In the genomic region with DNA sequence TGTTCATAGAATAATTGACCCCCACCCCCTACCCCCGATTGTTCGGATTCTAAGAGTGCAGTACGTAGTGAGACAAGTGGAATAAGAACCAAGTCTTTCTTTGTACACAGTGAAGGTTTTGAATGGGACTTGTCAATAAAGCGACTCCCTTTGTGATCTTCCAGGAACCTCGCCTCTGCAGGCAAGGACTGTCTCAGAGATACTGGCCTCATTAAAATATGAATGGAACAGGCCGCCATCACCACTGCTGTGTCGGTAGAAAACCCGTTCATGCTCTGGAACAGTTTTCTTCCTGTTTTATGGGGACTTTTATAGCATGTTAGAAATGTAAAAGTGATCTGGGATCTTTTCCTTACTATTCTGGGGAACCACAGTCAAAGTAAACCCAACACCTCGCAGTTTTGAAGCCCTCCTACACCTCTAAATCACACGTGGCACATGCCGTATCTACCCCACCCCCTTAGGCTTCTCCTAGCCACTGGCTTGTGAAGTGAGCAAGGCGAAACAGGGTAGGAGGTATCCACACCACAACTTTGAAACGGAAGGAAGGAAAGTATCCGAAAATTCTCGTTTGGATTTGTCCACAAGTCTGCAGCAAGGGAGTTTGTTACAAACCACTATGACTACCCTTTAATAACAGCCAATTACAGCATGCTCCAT, we compare ENCODE assay signal across 18 mouse cellular contexts. TPM values are rescaled to one million over a fixed set of nuclear protein-coding genes. Genes with fewer than 3 reads are reported as not detected.
DNase-seq lines count a peak whose midpoint lies in the region; ATAC-seq and TF ChIP-seq lines count a peak whose summit lies in the region.
"Had no signal": no experiment of that assay in that cellular context is flagged by ENCODE, and none has a peak within 500 bp of the region (broad histone marks: within the 10 kb centered on the region; RNA-seq: fewer than 3 reads in every experiment).

No protein-coding gene starts in this region.

- H3K4me2 ChIP-seq in limb, embryonic 11.5 days (ENCODE audit: low read depth, severe bottlenecking): no peak overlapping the region
- peak overlapping the region; percentile 32 for H3K4me2 ChIP-seq in forebrain, embryonic 11.5 days (ENCODE audit: low read depth, low read length, severe bottlenecking)
- peak overlapping the region; percentile 61 for H3K4me2 ChIP-seq in hindbrain, postnatal 0 days (ENCODE audit: low read depth, low read length)
- no peak overlapping the region for H3K4me2 ChIP-seq in intestine, embryonic 16.5 days (ENCODE audit: low read depth, low read length)
- H3K4me2 ChIP-seq: embryonic facial prominence, embryonic 15.5 days; limb, embryonic 15.5 days had no signal

- DNase-seq in limb, embryonic 11.5 days (ENCODE audit: low spot score): peak; percentile 28
- no peak for DNase-seq in limb, embryonic 10.5 days (ENCODE audit: low spot score)
- peak; percentile 53 for DNase-seq in forebrain, embryonic 11.5 days (ENCODE audit: low spot score)
- no peak for DNase-seq in hindbrain, postnatal 0 days (ENCODE audit: low spot score)
- DNase-seq in retina, postnatal 1 day: peak; percentile 30
- DNase-seq in adrenal gland, adult 8-10 months: no peak
- DNase-seq in right cerebral cortex, postnatal 25 days: no peak
- DNase-seq: adrenal gland, postnatal 36 days; cerebellum, adult 8-10 months; lung, postnatal 10 days had no signal

- H3K9me3 ChIP-seq in limb, embryonic 11.5 days (ENCODE audit: control insufficient read depth, low read length): no peaks in the 10 kb centered on the region
- H3K9me3 ChIP-seq in limb, embryonic 10.5 days (replicated peaks): no peaks in the 10 kb centered on the region
- no peaks in the 10 kb centered on the region for H3K9me3 ChIP-seq in forebrain, embryonic 11.5 days (ENCODE audit: control insufficient read depth, low read length)
- H3K9me3 ChIP-seq in hindbrain, postnatal 0 days (ENCODE audit: low read length): no peaks in the 10 kb centered on the region
- no peaks in the 10 kb centered on the region for H3K9me3 ChIP-seq in intestine, embryonic 16.5 days (ENCODE audit: control insufficient read depth, low read length)
- H3K9me3 ChIP-seq: embryonic facial prominence, embryonic 15.5 days; limb, embryonic 15.5 days had no signal

- WGBS in limb, embryonic 11.5 days: under 1% methylated on average over 15 of the region's 15 CpGs
- WGBS in limb, embryonic 10.5 days: 2% methylated on average over 15 of the region's 15 CpGs
- under 1% methylated on average over 15 of the region's 15 CpGs for WGBS in forebrain, embryonic 11.5 days
- WGBS in hindbrain, postnatal 0 days: 7% methylated on average over 15 of the region's 15 CpGs
- WGBS in intestine, embryonic 16.5 days: 6% methylated on average over 15 of the region's 15 CpGs

- TF ChIP-seq CTCF in hindbrain, postnatal 0 days (IDR thresholded peaks at IDR 0.05; ENCODE audit: low read depth): no peak

- peaks cover 5% of the 10 kb centered on the region; the same call in 1 of the 2 replicates for H3K4me1 ChIP-seq in limb, embryonic 11.5 days (ENCODE audit: control insufficient read depth, insufficient read depth, low read length)
- peaks cover 9% of the 10 kb centered on the region for H3K4me1 ChIP-seq in limb, embryonic 10.5 days
- H3K4me1 ChIP-seq in forebrain, embryonic 11.5 days (replicated peaks; ENCODE audit: control insufficient read depth, insufficient read depth, low read length): peaks cover 15% of the 10 kb centered on the region; the same call in 1 of the 2 replicates
- no peaks in the 10 kb centered on the region for H3K4me1 ChIP-seq in hindbrain, postnatal 0 days (ENCODE audit: insufficient read depth, low read length)
- peaks cover 7% of the 10 kb centered on the region for H3K4me1 ChIP-seq in intestine, embryonic 16.5 days (ENCODE audit: control insufficient read depth, insufficient read depth, low read length)

- peaks cover 68% of the 10 kb centered on the region for H3K27me3 ChIP-seq in limb, embryonic 11.5 days (ENCODE audit: control insufficient read depth, insufficient read depth, low read length)
- peaks cover 97% of the 10 kb centered on the region for H3K27me3 ChIP-seq in limb, embryonic 10.5 days (ENCODE audit: low read depth, poor library complexity, severe bottlenecking)
- H3K27me3 ChIP-seq in forebrain, embryonic 11.5 days (ENCODE audit: control insufficient read depth, insufficient read depth, low read length): peaks cover 64% of the 10 kb centered on the region
- H3K27me3 ChIP-seq in hindbrain, postnatal 0 days (ENCODE audit: insufficient read depth, low read length): peaks cover 12% of the 10 kb centered on the region
- peaks cover 54% of the 10 kb centered on the region for H3K27me3 ChIP-seq in intestine, embryonic 16.5 days (replicated peaks; ENCODE audit: control insufficient read depth, insufficient read depth, low read length)

- no peaks in the 10 kb centered on the region for H3K36me3 ChIP-seq in limb, embryonic 11.5 days (ENCODE audit: control insufficient read depth, insufficient read depth, low read length)
- no peaks in the 10 kb centered on the region for H3K36me3 ChIP-seq in limb, embryonic 10.5 days
- H3K36me3 ChIP-seq in forebrain, embryonic 11.5 days (ENCODE audit: control insufficient read depth, insufficient read depth, low read length): no peaks in the 10 kb centered on the region
- H3K36me3 ChIP-seq in hindbrain, postnatal 0 days (ENCODE audit: insufficient read depth, low read length): no peaks in the 10 kb centered on the region
- no peaks in the 10 kb centered on the region for H3K36me3 ChIP-seq in intestine, embryonic 16.5 days (ENCODE audit: control insufficient read depth, insufficient read depth, low read length)
- H3K36me3 ChIP-seq: embryonic facial prominence, embryonic 15.5 days; limb, embryonic 15.5 days had no signal

- no peak overlapping the region for H3K4me3 ChIP-seq in limb, embryonic 11.5 days (ENCODE audit: low read depth, low read length)
- H3K4me3 ChIP-seq in limb, embryonic 10.5 days: no peak overlapping the region
- H3K4me3 ChIP-seq in forebrain, embryonic 11.5 days (ENCODE audit: low read depth, low read length): peak overlapping the region; percentile 5; the same call in 1 of the 2 replicates
- 0 out of 2 replicates have a peak overlapping the region, but pooled peaks have one; percentile 53 for H3K4me3 ChIP-seq in hindbrain, postnatal 0 days (ENCODE audit: low read length)
- H3K4me3 ChIP-seq in intestine, embryonic 16.5 days (ENCODE audit: low read length): no peak overlapping the region
- H3K4me3 ChIP-seq: embryonic facial prominence, embryonic 15.5 days; limb, embryonic 15.5 days; myocyte had no signal

- H3K9ac ChIP-seq in limb, embryonic 11.5 days (ENCODE audit: low read length): no peak overlapping the region
- no peak overlapping the region for H3K9ac ChIP-seq in forebrain, embryonic 11.5 days (ENCODE audit: low read length)
- H3K9ac ChIP-seq in hindbrain, postnatal 0 days (replicated peaks; ENCODE audit: low read length): no peak overlapping the region
- H3K9ac ChIP-seq in intestine, embryonic 16.5 days (ENCODE audit: low read depth, low read length): no peak overlapping the region
- H3K9ac ChIP-seq: embryonic facial prominence, embryonic 15.5 days; limb, embryonic 15.5 days had no signal

- no peak overlapping the region for H3K27ac ChIP-seq in limb, embryonic 11.5 days (replicated peaks; ENCODE audit: low read depth, low read length)
- H3K27ac ChIP-seq in limb, embryonic 10.5 days: no peak overlapping the region
- no peak overlapping the region for H3K27ac ChIP-seq in forebrain, embryonic 11.5 days (ENCODE audit: low read depth, low read length)
- H3K27ac ChIP-seq in hindbrain, postnatal 0 days: peak overlapping the region; percentile 80; the same call in 1 of the 2 replicates
- H3K27ac ChIP-seq in intestine, embryonic 16.5 days (ENCODE audit: low read length): no peak overlapping the region
- H3K27ac ChIP-seq: embryonic facial prominence, embryonic 15.5 days; limb, embryonic 15.5 days had no signal

- ATAC-seq in limb, embryonic 11.5 days (ENCODE audit: insufficient number of reproducible peaks, low FRiP score, low TSS enrichment, low read depth): no peak
- peak; percentile 57; the same call in 1 of the 2 replicates for ATAC-seq in forebrain, embryonic 11.5 days (replicated peaks; ENCODE audit: low FRiP score)
- no peak for ATAC-seq in hindbrain, postnatal 0 days
- ATAC-seq in intestine, embryonic 16.5 days: no peak
- ATAC-seq: Patski had no signal

RNA-seq across cellular contexts. Expression of a gene that starts 33.8 kb away (rescaled TPM):
- 0.14 TPM in 1 of 2 replicates, not detected in the other for polyA plus RNA-seq in limb, embryonic 11.5 days (2014; fragmentation: Nextera tagmentation; extraction: Ambion mirVana)
- 0.18 TPM in 1 of 2 replicates, not detected in the other for polyA plus RNA-seq in limb, embryonic 10.5 days (2016; fragmentation: Nextera tagmentation; extraction: Ambion mirVana)
- polyA plus RNA-seq in forebrain, embryonic 11.5 days (2014; fragmentation: Nextera tagmentation; extraction: Ambion mirVana): 2.4 and 2.8 TPM in 2 replicates
- total RNA-seq in hindbrain, postnatal 0 days (2014; rRNA removed): 43.9 and 45.6 TPM in 2 replicates
- polyA plus RNA-seq in hindbrain, postnatal 0 days (2015; fragmentation: Nextera tagmentation; extraction: Ambion mirVana): 31.7 and 36.9 TPM in 2 replicates
- total RNA-seq in adrenal gland, adult 8-10 months (2022): not detected
- polyA plus RNA-seq in intestine, embryonic 16.5 days (2015; fragmentation: Nextera tagmentation; extraction: Ambion mirVana): 0.60 and 0.75 TPM in 2 replicates
- total RNA-seq: adrenal gland, postnatal 36 days had no signal
- polyA plus RNA-seq: C2C12; heart, embryonic 14.5 days; limb, embryonic 15.5 days; myocyte; Patski had no signal

RNA-seq across cellular contexts. Expression of a gene that starts 46.3 kb away (rescaled TPM):
- not detected in 2 replicates for polyA plus RNA-seq in limb, embryonic 11.5 days (2014; fragmentation: Nextera tagmentation; extraction: Ambion mirVana)
- not detected in 2 replicates for polyA plus RNA-seq in limb, embryonic 10.5 days (2016; fragmentation: Nextera tagmentation; extraction: Ambion mirVana)
- polyA plus RNA-seq in forebrain, embryonic 11.5 days (2014; fragmentation: Nextera tagmentation; extraction: Ambion mirVana): not detected in 2 replicates
- total RNA-seq in hindbrain, postnatal 0 days (2014; rRNA removed): 33.8 and 35.1 TPM in 2 replicates
- 0.98 and 1.1 TPM in 2 replicates for polyA plus RNA-seq in hindbrain, postnatal 0 days (2015; fragmentation: Nextera tagmentation; extraction: Ambion mirVana)
- under 1 TPM in 2 of 4 experiments, not detected in 2; 0.38 to 0.41 TPM for total RNA-seq in adrenal gland, adult 8-10 months (2022)
- polyA plus RNA-seq in intestine, embryonic 16.5 days (2015; fragmentation: Nextera tagmentation; extraction: Ambion mirVana): not detected in 2 replicates
- polyA plus RNA-seq: C2C12; embryonic facial prominence, embryonic 15.5 days; heart, embryonic 14.5 days; limb, embryonic 15.5 days; myocyte; small intestine, adult 2 months had no signal

Comparison
In these comparisons a context has a peak if more than half of its experiments do, and no peak if none do; other contexts are left out.
1. DNase-seq: peak in limb, embryonic 11.5 days (single experiment), forebrain, embryonic 11.5 days (single experiment) and retina, postnatal 1 day (single experiment); none in limb, embryonic 10.5 days (single experiment), hindbrain, postnatal 0 days (single experiment), adrenal gland, adult 8-10 months (single experiment) and right cerebral cortex, postnatal 25 days (single experiment).
2. H3K4me2 ChIP-seq: peak in forebrain, embryonic 11.5 days (single experiment) and hindbrain, postnatal 0 days (single experiment); none in limb, embryonic 11.5 days (single experiment) and intestine, embryonic 16.5 days (single experiment).
3. H3K4me3 ChIP-seq: peak in forebrain, embryonic 11.5 days (single experiment) and hindbrain, postnatal 0 days (single experiment); none in limb, embryonic 11.5 days (single experiment), limb, embryonic 10.5 days (single experiment) and intestine, embryonic 16.5 days (single experiment).